Mouse (Mus musculus) Patski (cell line): ENCODE results near the gene Smurf2. TPM values are rescaled to one million over a fixed set of nuclear protein-coding genes. Genes with fewer than 3 reads are reported as not detected.

Experiments
- ATAC-seq: fragments of 100-300 bp; one replicate; pipeline ENCODE4 v1.8.0; 2021
- CTCF ChIA-PET: fragments of 350-600 bp; sonication (Branson Sonifier 250); formaldehyde crosslinking; loops from one replicate; lab custom pipeline; 2022; ENCODE audit warnings: inconsistent platforms; lab: Charles Lee
- POLR2A ChIA-PET: fragments of 350-600 bp; sonication (Branson Sonifier 250); formaldehyde crosslinking; loops from one replicate; lab custom pipeline; 2022; ENCODE audit warnings: antibody characterized with exemption, inconsistent platforms; lab: Charles Lee
- DNase-seq: peaks from one replicate; pipeline ENCODE4 v3.0.0-alpha.2; 2011; ENCODE audit warnings: low read depth, low spot score
- H3K27me3 ChIP-seq: fragments of 371-371 bp; one replicate; pipeline ENCODE4 v1.5.1; 2021
- CTCF ChIP-seq: fragments of 100-300 bp; IDR thresholded peaks from one replicate; pipeline ENCODE4 v1.5.1; 2021
- in situ Hi-C: fragments of 300-500 bp; cut with MboI; formaldehyde crosslinking; loops from 3 replicates; pipeline ENCODE4 v1.11.1; 2018; ENCODE audit warnings: low pct_unique_long_range_greater_than_20kb, mixed read lengths
- polyA plus RNA-seq: library from polyadenylated mRNA; unstranded; gene quantifications from one replicate; pipeline ENCODE4 v1.2.3, GENCODE M21; 2021

Gene Smurf2
- polyA plus RNA-seq, 1 experiment from 2014 or later, result 38.0 TPM

GRCm38 (mm10) chr11:106824403-106824802 is 96.1 kb downstream of the Smurf2 start:
- TF ChIP-seq CTCF, result no peak
- DNase-seq (no peak), ATAC-seq (no peak)
- no peaks in the 10 kb centered on the region for H3K27me3 ChIP-seq
- ChIA-PET POLR2A (interaction anchor here (0.6 to 1.4 kb wide), 2 partner anchors 8 kb away, joined by 4 to 5 read pairs; no protein-coding TSS in a partner anchor), CTCF (no interaction called here)
- in situ Hi-C loops, result no loop called here

DNA sequence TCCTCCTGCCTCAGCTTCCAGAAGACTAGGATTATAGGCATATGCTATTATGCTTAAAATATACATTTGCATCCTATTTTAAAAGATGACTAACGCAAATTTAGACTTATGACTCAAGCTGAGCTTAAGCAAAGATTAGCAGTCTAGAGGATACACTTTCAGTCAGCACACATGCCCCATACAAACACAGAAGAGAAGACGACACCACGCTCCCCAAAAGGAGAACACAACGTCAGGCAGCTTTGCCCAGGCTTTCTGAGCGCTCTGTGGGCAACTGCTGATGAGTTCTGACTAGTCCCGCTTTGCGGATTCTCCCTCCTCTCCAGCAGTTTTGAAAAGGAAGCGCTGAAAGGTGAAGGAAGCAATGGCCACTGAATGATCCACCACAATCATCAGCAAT is 96.8 kb downstream of the Smurf2 start:
- no peak for DNase-seq

GRCm38 (mm10) chr11:106822911-106823310 is 97.6 kb downstream of the Smurf2 start:
- no peak for TF ChIP-seq CTCF
- in situ Hi-C loops, result no loop called here
- DNase-seq (no peak), ATAC-seq (no peak)
- no peaks in the 10 kb centered on the region for H3K27me3 ChIP-seq
- CTCF ChIA-PET, result interaction anchor here (1.3 kb wide), 1 partner anchor 10 kb away, joined by 5 read pairs; no protein-coding TSS in a partner anchor
- POLR2A ChIA-PET, result interaction anchor here (1.4 kb wide), 1 partner anchor 17 kb away, joined by 4 read pairs; no protein-coding TSS in a partner anchor

More for the DNA sequence above, 96.8 kb downstream of the Smurf2 start:
- ATAC-seq, result no peak
- TF ChIP-seq CTCF, result no peak
- no peaks in the 10 kb centered on the region for H3K27me3 ChIP-seq
- ChIA-PET CTCF (no interaction called here), POLR2A (interaction anchor here (0.7 to 1.4 kb wide), 2 partner anchors 8 to 677 kb away, joined by 5 to 7 read pairs; no protein-coding TSS in a partner anchor)
- in situ Hi-C loops, result no loop called here

- H3K27me3 ChIP-seq, result no peaks in the 10 kb centered on the region
- in situ Hi-C loops, result no loop called here
- ChIA-PET CTCF (interaction anchor here (1.3 kb wide), 1 partner anchor 11 kb away, joined by 5 read pairs; no protein-coding TSS in a partner anchor), POLR2A (interaction anchor here (1.4 kb wide), 1 partner anchor 18 kb away, joined by 4 read pairs; no protein-coding TSS in a partner anchor)
- no peak for ATAC-seq
- DNase-seq, result no peak
- TF ChIP-seq CTCF, result no peak
Observed at GRCm38 (mm10) chr11:106822491-106822890, 98.0 kb downstream of the Smurf2 start.

GRCm38 (mm10) chr11:106821397-106821796 is 99.1 kb downstream of the Smurf2 start:
- ATAC-seq, result no peak
- POLR2A ChIA-PET, result interaction anchor here (0.6 to 0.7 kb wide), 2 partner anchors 150 to 391 kb away, joined by 3 to 6 read pairs; no protein-coding TSS in a partner anchor

GRCm38 (mm10) chr11:106820972-106821371 is 99.5 kb downstream of the Smurf2 start:
- ATAC-seq (no peak), DNase-seq (no peak)
- in situ Hi-C loops, result no loop called here
- TF ChIP-seq CTCF, result no peak
- ChIA-PET CTCF (no interaction called here), POLR2A (no interaction called here)
- no peaks in the 10 kb centered on the region for H3K27me3 ChIP-seq

More at GRCm38 (mm10) chr11:106821397-106821796, 99.1 kb downstream of the Smurf2 start:
- H3K27me3 ChIP-seq, result no peaks in the 10 kb centered on the region
- no peak for DNase-seq
- in situ Hi-C loops, result no loop called here
- no peak for TF ChIP-seq CTCF
- CTCF ChIA-PET, result no interaction called here

- TF ChIP-seq CTCF, result no peak
- ATAC-seq (no peak), DNase-seq (no peak)
- CTCF ChIA-PET, result no interaction called here
- in situ Hi-C loops, result no loop called here
- H3K27me3 ChIP-seq, result no peaks in the 10 kb centered on the region
- POLR2A ChIA-PET, result no interaction called here
Observed at GRCm38 (mm10) chr11:106820252-106820651, 100.3 kb downstream of the Smurf2 start.

DNA sequence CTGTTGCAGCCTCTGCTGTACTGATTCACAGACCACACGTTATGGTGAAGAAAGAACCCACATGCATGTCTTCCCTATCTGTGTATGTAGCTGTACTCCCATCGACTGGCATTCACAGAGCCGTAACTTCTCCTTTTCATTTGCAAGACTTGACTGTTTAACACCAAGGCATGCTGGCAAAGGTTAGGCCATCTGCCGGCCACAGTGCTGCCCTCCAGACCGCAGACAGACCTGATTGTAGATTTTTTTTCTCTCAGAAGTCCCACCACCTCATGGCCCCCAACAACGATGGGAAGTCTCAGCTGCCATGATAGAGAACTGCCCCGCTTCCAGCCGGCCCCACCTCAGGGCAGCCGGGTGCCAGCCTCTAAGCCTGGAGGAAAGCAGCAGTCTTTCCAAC is 100.9 kb downstream of the Smurf2 start:
- no peaks in the 10 kb centered on the region for H3K27me3 ChIP-seq
- ChIA-PET CTCF (interaction anchor here (1.1 to 1.7 kb wide), 2 partner anchors 8 to 11 kb away, joined by 3 to 5 read pairs; no protein-coding TSS in a partner anchor), POLR2A (no interaction called here)
- ATAC-seq (no peak), DNase-seq (no peak)
- TF ChIP-seq CTCF, result no peak
- in situ Hi-C loops, result no loop called here

- in situ Hi-C loops, result no loop called here
- ATAC-seq (no peak), DNase-seq (no peak)
- ChIA-PET POLR2A (interaction anchor here (1.1 to 1.2 kb wide), 2 partner anchors 10 to 193 kb away, joined by 3 read pairs; no protein-coding TSS in a partner anchor), CTCF (interaction anchor here (1.7 kb wide), 1 partner anchor 10 kb away, joined by 5 read pairs; no protein-coding TSS in a partner anchor)
- no peaks in the 10 kb centered on the region for H3K27me3 ChIP-seq
- TF ChIP-seq CTCF, result no peak
Observed at GRCm38 (mm10) chr11:106818341-106818740, 102.2 kb downstream of the Smurf2 start.

DNA sequence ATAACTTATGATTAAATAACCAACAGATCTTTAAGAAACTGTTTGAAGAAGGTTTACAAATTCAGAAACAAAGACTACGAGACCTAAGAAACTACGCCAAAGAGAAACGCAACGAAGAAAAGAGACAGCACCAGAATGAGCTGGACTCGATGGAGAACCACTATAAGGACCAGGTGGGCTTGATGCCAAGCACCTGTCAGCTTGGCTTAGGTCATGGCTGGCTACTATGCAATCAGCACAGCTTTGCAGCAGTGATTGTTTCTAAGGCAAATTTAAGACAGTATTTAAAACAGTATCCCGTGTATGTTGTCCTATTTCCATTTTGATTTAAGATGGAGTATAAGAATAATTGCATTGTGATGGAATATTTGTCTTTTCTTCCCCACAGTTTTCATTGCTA is 102.7 kb downstream of the Smurf2 start:
- in situ Hi-C loops, result no loop called here
- no peak for TF ChIP-seq CTCF
- no peak for ATAC-seq
- no peak for DNase-seq
- ChIA-PET POLR2A (interaction anchor here (1.2 kb wide), 1 partner anchor 9 kb away, joined by 3 read pairs; no protein-coding TSS in a partner anchor), CTCF (interaction anchor here (1.7 kb wide), 1 partner anchor 9 kb away, joined by 5 read pairs; no protein-coding TSS in a partner anchor)
- H3K27me3 ChIP-seq, result no peaks in the 10 kb centered on the region

DNA sequence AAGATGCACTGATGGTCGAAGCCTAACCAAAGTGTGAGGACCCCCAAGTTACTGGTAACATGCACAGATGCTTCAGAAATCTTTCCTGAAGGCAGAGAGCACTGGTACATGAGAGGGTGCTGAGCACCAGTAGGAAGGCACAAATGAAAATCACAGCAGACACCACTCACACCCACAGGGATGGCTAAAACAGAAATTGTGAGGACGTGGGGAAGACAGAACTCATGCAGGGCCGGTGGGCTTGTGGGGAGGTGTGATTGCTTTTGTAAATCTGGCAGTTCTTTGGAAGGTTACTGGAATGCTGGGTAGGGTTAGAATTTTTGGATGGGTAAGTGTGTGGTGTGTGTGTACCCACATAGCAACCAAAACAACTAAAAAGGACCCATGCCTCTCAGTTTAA is 103.4 kb downstream of the Smurf2 start:
- CTCF ChIA-PET, result interaction anchor here (1.5 kb wide), 1 partner anchor 11 kb away, joined by 4 read pairs; no protein-coding TSS in a partner anchor

More for the DNA sequence above, 103.4 kb downstream of the Smurf2 start:
- POLR2A ChIA-PET, result no interaction called here
- TF ChIP-seq CTCF, result no peak
- no peak for ATAC-seq
- DNase-seq, result no peak
- in situ Hi-C loops, result no loop called here
- H3K27me3 ChIP-seq, result no peaks in the 10 kb centered on the region
